7 mouse cellular contexts compared by ENCODE assay signal in genomic region chr9:35038922-35039586, GRCm38 (mm10).
DNase-seq lines count a peak whose midpoint lies in the region.

No protein-coding gene starts in this region.

- peak; percentile 24 to 30 for DNase-seq in spleen, postnatal 36 days (ENCODE audit: low spot score in 2 of 2)
- no peak for DNase-seq in spleen, postnatal 10 days (ENCODE audit: low spot score in 2 of 2)
- DNase-seq in heart, adult 9 months (ENCODE audit: low spot score in 2 of 2), result peak; percentile 86 to 90
- DNase-seq in kidney, postnatal 10 days, result peak; percentile 63
- peak; percentile 37 for DNase-seq in skeletal muscle tissue, adult 2 months (ENCODE audit: low read depth, low spot score)
- DNase-seq in urinary bladder, postnatal 36 days (ENCODE audit: low spot score in 2 of 2), result no peak
- no peak for DNase-seq in gastrocnemius, postnatal 10 days

Comparison
In these comparisons a context has a peak if more than half of its experiments do, and no peak if none do; other contexts are left out.
1. DNase-seq: peak in spleen, postnatal 36 days (2 of 2), heart, adult 9 months (2 of 2), kidney, postnatal 10 days (single experiment) and skeletal muscle tissue, adult 2 months (single experiment); none in spleen, postnatal 10 days (0 of 2), urinary bladder, postnatal 36 days (0 of 2) and gastrocnemius, postnatal 10 days (single experiment).